Mouse (Mus musculus): ENCODE data around the gene Vmn1r40. TPM values are rescaled to one million over a fixed set of nuclear protein-coding genes. Genes with fewer than 3 reads are reported as not detected.

The Vmn1r40 gene
- polyA plus RNA-seq (2012; rRNA removed) = not detected in 2 replicates

GRCm38 (mm10) chr6:89707240-89707639, at the start of gene Vmn1r40:
Vmn1r40 (plus strand) TSS chr6:89707540.
- H3K36me3 ChIP-seq (ENCODE audit: control insufficient read depth, insufficient read depth, low read length) = no peaks in the 10 kb centered on the region
- no peak within 1 kb of the TSS for H3K4me3 ChIP-seq (ENCODE audit: control insufficient read depth, insufficient read depth, low read length)
- WGBS = 88% methylated on average over 4 of the region's 4 CpGs
- no peaks in the 10 kb centered on the region for H3K4me1 ChIP-seq (replicated peaks; ENCODE audit: control insufficient read depth, insufficient read depth, low read length)
- H3K27ac ChIP-seq (ENCODE audit: control insufficient read depth, insufficient read depth, low read length) = no peak within 1 kb of the TSS
- DNase-seq = no peak
- TF ChIP-seq CTCF (IDR thresholded peaks at IDR 0.05; ENCODE audit: borderline replicate concordance, control insufficient read depth, extremely low read depth, insufficient read depth, low read length, poor library complexity) (no peak), POLR2A (IDR thresholded peaks at IDR 0.05; ENCODE audit: control insufficient read depth, extremely low read depth, insufficient read depth, low read length, poor library complexity) (no peak)
- no peaks in the 10 kb centered on the region for H3K27me3 ChIP-seq (ENCODE audit: control insufficient read depth, insufficient read depth, low read length)

- DNase-seq = no peak
- Histone ChIP-seq H3K4me3 (ENCODE audit: control insufficient read depth, insufficient read depth, low read length) (no peak overlapping the region), H3K36me3 (ENCODE audit: control insufficient read depth, insufficient read depth, low read length) (no peaks in the 10 kb centered on the region), H3K27ac (ENCODE audit: control insufficient read depth, insufficient read depth, low read length) (no peak overlapping the region), H3K4me1 (replicated peaks; ENCODE audit: control insufficient read depth, insufficient read depth, low read length) (no peaks in the 10 kb centered on the region), H3K27me3 (ENCODE audit: control insufficient read depth, insufficient read depth, low read length) (no peaks in the 10 kb centered on the region)
- 90% methylated on average over 3 of the region's 3 CpGs for WGBS
- TF ChIP-seq CTCF (IDR thresholded peaks at IDR 0.05; ENCODE audit: borderline replicate concordance, control insufficient read depth, extremely low read depth, insufficient read depth, low read length, poor library complexity) (no peak), POLR2A (IDR thresholded peaks at IDR 0.05; ENCODE audit: control insufficient read depth, extremely low read depth, insufficient read depth, low read length, poor library complexity) (no peak)
Observed at GRCm38 (mm10) chr6:89658342-89658741, 49.0 kb upstream of the Vmn1r40 start.

GRCm38 (mm10) chr6:89658931-89659330, 48.4 kb upstream of the Vmn1r40 start:
- H3K27me3 ChIP-seq (ENCODE audit: control insufficient read depth, insufficient read depth, low read length) = no peaks in the 10 kb centered on the region
- no peak overlapping the region for H3K27ac ChIP-seq (ENCODE audit: control insufficient read depth, insufficient read depth, low read length)
- no peak for TF ChIP-seq CTCF (IDR thresholded peaks at IDR 0.05; ENCODE audit: borderline replicate concordance, control insufficient read depth, extremely low read depth, insufficient read depth, low read length, poor library complexity)
- TF ChIP-seq POLR2A (IDR thresholded peaks at IDR 0.05; ENCODE audit: control insufficient read depth, extremely low read depth, insufficient read depth, low read length, poor library complexity) = no peak
- no peak for DNase-seq
- WGBS = 95% methylated on average over 6 of the region's 6 CpGs
- no peak overlapping the region for H3K4me3 ChIP-seq (ENCODE audit: control insufficient read depth, insufficient read depth, low read length)
- H3K4me1 ChIP-seq (replicated peaks; ENCODE audit: control insufficient read depth, insufficient read depth, low read length) = no peaks in the 10 kb centered on the region
- H3K36me3 ChIP-seq (ENCODE audit: control insufficient read depth, insufficient read depth, low read length) = no peaks in the 10 kb centered on the region

GRCm38 (mm10) chr6:89659692-89660423, 47.5 kb upstream of the Vmn1r40 start:
- Histone ChIP-seq H3K27ac (ENCODE audit: control insufficient read depth, insufficient read depth, low read length) (no peak overlapping the region), H3K4me3 (ENCODE audit: control insufficient read depth, insufficient read depth, low read length) (no peak overlapping the region), H3K27me3 (ENCODE audit: control insufficient read depth, insufficient read depth, low read length) (no peaks in the 10 kb centered on the region), H3K36me3 (ENCODE audit: control insufficient read depth, insufficient read depth, low read length) (no peaks in the 10 kb centered on the region), H3K4me1 (replicated peaks; ENCODE audit: control insufficient read depth, insufficient read depth, low read length) (no peaks in the 10 kb centered on the region)
- TF ChIP-seq CTCF (IDR thresholded peaks at IDR 0.05; ENCODE audit: borderline replicate concordance, control insufficient read depth, extremely low read depth, insufficient read depth, low read length, poor library complexity) (0 out of 2 replicates have a peak, but pooled peaks have one; percentile 18), POLR2A (IDR thresholded peaks at IDR 0.05; ENCODE audit: control insufficient read depth, extremely low read depth, insufficient read depth, low read length, poor library complexity) (no peak)
- WGBS = 55% methylated on average over 7 of the region's 7 CpGs
- no peak for DNase-seq

- TF ChIP-seq POLR2A (IDR thresholded peaks at IDR 0.05; ENCODE audit: control insufficient read depth, extremely low read depth, insufficient read depth, low read length, poor library complexity) (no peak), CTCF (IDR thresholded peaks at IDR 0.05; ENCODE audit: borderline replicate concordance, control insufficient read depth, extremely low read depth, insufficient read depth, low read length, poor library complexity) (no peak)
- WGBS = 81% methylated on average over 1 of the region's 1 CpGs
- Histone ChIP-seq H3K27me3 (ENCODE audit: control insufficient read depth, insufficient read depth, low read length) (no peaks in the 10 kb centered on the region), H3K4me1 (replicated peaks; ENCODE audit: control insufficient read depth, insufficient read depth, low read length) (no peaks in the 10 kb centered on the region), H3K4me3 (ENCODE audit: control insufficient read depth, insufficient read depth, low read length) (no peak overlapping the region), H3K36me3 (ENCODE audit: control insufficient read depth, insufficient read depth, low read length) (no peaks in the 10 kb centered on the region), H3K27ac (ENCODE audit: control insufficient read depth, insufficient read depth, low read length) (no peak overlapping the region)
- no peak for DNase-seq
Observed at GRCm38 (mm10) chr6:89660490-89660889, 46.9 kb upstream of the Vmn1r40 start.

GRCm38 (mm10) chr6:89662521-89662920, 44.8 kb upstream of the Vmn1r40 start:
- Histone ChIP-seq H3K4me1 (replicated peaks; ENCODE audit: control insufficient read depth, insufficient read depth, low read length) (no peaks in the 10 kb centered on the region), H3K36me3 (ENCODE audit: control insufficient read depth, insufficient read depth, low read length) (no peaks in the 10 kb centered on the region), H3K27me3 (ENCODE audit: control insufficient read depth, insufficient read depth, low read length) (no peaks in the 10 kb centered on the region), H3K27ac (ENCODE audit: control insufficient read depth, insufficient read depth, low read length) (no peak overlapping the region), H3K4me3 (ENCODE audit: control insufficient read depth, insufficient read depth, low read length) (no peak overlapping the region)
- DNase-seq = no peak
- TF ChIP-seq POLR2A (IDR thresholded peaks at IDR 0.05; ENCODE audit: control insufficient read depth, extremely low read depth, insufficient read depth, low read length, poor library complexity) = no peak
- no peak for TF ChIP-seq CTCF (IDR thresholded peaks at IDR 0.05; ENCODE audit: borderline replicate concordance, control insufficient read depth, extremely low read depth, insufficient read depth, low read length, poor library complexity)
- 94% methylated on average over 3 of the region's 3 CpGs for WGBS

All from thymus, adult 2 months (tissue).